Mouse (Mus musculus): ENCODE results near the gene Hhex.
A peak's percentile ranks its signal among the peaks of the same experiment; 100 is the strongest.

Gene Hhex

DNA sequence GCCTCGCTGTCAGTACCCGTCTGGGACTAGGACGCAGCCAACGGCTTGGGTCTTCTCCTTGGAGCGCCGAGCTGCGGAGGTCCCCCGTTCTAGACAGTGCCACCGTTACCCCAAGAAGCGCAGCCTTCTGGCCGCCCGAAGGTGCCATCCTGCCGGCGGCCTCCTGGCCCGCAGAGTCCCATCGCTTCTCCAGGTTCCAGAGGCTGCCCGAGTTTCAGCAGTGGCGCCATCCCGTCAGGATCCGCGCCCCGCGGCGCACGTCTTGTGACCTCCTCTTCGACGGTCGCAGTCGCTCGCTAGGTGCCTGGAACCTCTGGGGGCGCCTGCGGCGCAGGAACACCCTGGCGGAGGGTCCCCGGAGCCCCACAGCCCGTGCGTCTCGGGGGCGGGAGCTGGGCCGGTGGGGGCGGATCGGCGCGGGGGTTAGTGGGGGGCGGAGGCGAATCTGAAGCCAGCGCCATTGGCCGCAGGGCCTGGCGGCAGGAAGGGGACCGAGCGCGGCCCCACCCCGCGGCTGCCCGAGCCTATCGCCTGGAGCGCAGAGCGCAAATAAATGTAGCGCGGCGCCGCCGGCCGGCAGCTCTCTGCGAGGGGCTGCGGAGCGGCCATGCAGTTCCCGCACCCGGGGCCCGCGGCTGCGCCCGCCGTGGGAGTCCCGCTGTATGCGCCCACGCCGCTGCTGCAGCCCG, at the start of gene Hhex:
Hhex (plus strand) TSS at position 548 of the 689 bp plus-strand sequence.
- peak; percentile 67 for DNase-seq (ENCODE audit: extremely low spot score)

DNA sequence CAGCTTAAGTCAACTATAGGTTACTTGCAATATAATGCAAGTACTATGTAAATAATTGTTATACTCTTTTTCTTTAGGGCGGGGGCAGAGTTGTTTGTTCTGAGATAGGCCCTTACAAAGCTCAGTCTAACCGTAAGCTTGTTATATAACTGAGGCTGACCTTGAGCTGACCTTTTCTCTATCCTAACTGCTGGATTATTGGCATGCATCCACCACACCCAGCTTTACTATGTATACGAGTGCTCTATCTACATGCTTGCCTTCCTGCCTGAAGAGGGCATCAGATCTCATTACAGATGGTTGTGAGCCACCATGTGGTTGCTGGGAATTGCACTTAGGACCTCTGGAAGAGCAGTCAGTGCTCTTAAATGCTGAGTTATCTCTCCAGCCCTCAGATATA, 48.5 kb upstream of the Hhex start:
- DNase-seq (ENCODE audit: extremely low spot score) = no peak

DNA sequence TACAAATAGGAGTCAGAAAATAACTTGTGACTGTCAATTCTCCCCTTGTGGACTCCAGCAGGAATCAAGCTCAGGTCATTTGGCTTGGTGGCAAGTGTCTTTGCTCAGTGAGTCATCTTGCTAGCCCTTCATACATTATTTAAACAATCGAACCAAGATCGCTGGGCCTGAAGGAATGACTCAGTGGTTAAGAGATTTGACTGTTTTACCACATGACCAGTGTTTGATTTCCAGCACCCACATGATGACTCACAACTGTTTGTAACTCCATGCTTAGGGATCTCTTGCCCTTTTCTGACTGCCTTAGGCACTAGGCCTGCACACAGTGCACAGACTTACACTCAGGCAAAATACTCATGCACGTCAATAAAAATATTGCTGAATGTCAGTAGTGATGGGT, 42.7 kb upstream of the Hhex start:
- no peak for DNase-seq (ENCODE audit: extremely low spot score)

DNA sequence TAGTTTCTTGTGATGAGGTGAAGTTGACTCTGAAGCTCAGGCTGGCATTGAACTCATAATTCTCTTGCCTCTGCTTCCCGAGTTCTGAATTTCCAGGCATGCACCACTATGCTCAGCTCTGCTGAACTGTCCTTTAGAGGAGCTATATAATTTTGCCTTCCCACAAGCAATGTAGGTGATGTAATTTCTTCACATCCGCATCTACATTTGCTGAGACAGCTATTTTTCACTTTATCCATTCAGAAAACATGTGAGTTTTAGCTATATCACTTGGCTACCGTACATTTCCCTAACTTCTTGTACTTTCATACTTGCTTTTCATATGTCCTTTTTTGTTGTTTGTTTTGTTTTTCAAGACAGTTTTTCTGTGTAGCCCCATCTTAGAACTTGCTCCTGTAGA, 38.3 kb upstream of the Hhex start:
- DNase-seq (ENCODE audit: extremely low spot score) = no peak

DNA sequence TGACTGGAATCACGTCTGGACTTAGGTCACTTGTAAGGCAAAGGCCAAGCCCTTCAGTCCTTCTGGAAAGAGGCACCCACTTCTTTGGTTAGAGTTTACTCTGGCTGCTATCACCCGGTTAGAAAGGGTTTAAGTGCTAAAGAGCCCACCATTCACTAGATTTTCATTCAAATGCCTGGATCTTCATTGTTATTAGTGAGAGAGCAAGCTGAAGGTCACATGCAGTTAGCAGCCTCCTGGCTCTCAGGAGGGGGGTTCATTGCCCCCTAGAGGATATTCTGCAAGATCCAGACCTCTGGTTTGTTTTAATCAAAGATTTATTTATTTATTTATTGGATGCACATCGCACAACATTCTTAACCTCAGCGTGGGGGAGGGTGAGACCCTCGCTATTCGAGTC, 33.7 kb upstream of the Hhex start:
- DNase-seq (ENCODE audit: extremely low spot score) = no peak

DNA sequence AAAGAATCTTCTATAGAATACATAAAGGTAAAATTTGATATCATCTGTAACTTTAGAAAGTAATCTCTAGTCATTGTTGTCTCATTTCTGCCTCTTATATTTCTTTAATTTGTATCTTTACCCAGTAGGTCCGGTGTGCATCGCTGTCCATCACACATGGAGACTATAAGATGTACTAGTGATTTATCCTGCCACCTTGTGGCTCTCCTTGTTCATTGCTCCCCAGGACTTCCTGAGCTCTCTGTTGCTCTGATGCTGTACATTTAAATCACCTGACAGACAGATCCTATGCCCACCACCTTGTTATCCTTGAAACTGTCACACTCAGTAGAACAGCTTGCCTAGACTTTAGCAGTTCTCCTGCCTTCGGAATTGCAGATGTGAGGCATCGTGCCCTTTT, 16.3 kb upstream of the Hhex start:
- no peak for DNase-seq (ENCODE audit: extremely low spot score)

DNA sequence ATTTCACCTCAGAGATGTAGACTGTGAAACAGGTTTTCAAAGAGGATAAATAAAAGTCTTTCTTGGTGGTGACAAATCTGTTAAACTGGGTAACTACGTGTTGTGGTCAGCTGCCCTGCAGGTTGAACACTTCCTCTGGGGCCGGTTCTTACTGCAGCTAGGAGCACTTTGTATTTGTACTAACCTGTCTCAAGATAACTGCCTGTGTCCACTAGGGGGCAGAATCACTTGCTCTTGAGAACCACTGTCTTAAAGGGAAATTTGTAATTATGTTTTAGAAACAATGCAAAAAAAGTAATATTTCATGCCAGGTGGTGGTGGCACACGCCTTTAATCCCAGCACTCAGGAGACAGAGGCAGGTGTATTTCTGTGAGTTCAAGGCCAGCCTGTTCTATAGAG, 15.0 kb upstream of the Hhex start:
- peak; percentile 42 for DNase-seq (ENCODE audit: extremely low spot score)

DNA sequence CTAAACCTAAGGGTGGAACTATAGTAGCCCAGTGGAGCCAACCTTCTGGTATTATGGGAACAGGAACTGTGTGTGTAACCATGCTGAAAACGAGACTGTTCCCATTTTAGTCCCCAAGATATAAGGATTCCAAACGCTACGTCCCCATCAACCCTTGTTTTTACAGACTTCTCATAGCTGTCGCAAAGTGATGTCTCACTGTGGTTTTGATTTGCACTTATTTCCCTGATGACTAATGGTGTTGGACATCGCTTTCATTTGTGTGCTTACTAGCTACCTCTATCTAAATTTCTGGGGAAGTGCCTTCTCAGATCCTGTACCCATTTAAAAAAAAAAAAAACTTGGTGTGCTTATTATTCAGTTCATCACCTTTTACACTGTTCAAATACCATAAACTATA, 6.0 kb upstream of the Hhex start:
- no peak for DNase-seq (ENCODE audit: extremely low spot score)

DNA sequence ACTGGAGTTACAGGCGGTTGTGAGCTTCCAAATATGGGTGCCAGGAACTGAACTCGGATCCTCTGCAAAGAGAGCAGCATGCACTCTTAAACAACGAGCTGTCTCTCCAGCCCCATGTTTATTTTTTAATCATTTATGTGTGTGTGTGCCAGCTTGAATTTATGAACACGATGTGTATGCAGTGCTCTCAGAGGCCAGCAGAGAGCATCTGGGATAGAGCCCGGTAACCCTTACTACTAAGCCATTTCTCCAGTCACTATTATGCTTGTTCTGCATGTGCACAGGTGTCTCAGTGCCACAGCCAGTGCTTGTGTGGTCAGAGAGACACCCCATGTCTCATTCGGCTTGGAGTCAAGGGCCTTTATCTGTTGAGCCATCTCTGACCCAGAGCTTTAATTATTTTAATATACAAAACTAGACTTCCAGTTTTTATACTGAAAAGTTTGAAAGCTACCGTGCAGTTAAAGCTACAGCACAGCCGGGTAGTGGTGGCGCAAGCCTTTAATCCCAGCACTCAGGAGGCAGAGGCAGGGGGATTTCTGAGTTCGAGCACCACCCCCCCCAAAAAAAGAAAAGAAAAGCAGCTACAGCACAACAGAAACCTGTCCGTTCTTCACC, 3.4 kb upstream of the Hhex start:
- DNase-seq (ENCODE audit: extremely low spot score) = no peak

DNA sequence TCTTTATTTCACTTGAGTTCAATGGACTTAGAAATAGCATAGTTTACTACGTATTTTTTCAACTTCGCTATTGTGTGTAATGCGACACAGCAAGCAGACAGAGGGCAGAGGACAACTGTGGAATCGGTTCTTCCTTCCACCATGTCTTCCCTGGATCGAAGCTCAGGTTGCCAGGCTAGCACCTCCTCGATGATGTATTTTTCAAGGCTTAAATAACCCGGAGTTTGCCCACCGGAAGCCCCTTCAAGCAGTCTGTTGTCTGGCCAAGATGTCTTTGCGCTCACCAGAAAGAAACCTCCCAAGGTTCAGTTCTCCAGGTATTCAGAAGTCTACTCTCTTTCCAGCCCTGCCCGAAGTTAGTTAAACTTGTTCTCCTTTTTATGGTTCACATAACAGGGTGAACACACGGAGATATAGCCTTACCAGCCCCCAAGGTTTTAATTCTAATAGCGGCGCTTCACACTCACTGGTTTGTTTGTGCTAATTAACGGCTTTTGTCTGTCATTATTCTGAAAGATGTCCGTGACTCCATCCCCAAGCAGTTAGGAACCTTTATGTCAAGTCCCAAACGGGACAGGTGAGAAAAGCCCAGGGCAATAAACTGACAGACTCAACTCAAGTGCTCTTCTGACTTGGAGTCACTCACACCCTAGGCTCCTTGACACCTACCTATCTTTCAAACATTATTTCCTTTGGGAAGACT, 1.6 kb upstream of the Hhex start:
- peak; percentile 14 for DNase-seq (ENCODE audit: extremely low spot score)

DNA sequence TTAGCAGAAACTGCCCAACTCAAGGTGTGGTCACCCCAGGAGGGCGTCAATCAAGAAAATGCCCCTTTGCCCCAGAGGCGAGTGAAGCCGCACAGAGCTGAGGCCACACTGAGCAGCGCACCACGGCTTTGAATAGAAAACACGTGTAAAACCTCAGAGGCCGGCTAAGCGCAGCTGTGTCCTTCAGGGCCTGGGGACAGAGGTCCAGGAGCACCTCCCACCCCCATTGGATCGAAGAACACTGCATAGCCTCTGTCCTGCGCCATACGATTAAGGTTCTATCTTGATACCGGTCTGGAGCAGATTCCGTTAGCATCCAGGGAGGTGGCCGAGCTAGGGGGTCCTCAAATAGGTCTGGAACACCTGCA, 731 bp upstream of the Hhex start:
- peak; percentile 59 for DNase-seq (ENCODE audit: extremely low spot score)

DNA sequence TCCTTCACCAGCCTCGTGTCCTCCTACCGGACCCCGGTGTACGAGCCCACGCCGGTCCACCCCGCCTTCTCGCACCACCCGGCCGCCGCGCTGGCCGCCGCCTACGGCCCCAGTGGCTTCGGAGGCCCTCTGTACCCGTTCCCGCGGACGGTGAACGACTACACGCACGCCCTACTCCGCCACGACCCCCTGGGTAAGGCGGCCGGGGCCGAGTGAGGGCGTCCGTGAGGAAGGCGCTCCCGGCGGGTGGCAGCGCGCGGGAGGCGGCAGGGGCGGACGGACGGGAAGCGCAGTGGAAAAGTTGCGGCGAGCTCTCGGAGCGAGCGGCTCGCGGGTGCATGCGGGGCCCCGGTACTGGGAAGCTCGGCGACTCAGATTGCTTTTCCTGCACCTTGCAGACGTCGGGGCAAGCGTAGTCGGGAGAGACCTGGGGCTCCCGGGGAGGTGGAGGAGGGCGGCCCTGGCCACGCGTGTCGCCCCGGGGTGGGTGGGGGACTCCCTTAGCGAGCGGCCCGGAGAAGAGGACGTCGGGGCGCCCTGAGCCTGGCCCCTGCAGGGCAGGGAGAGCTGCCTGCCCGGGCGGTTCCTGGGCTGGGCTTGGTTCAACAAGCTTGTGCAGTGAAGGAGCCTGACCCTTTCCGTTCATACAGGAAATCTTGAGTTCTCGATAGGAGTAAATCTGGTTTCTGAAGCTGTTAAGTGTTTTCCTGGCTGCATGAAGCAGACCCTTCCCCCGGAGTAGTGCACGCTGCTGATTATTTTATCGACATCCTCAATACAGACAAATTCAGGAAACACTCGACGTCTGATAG, 637 bp downstream of the Hhex start:
- peak; percentile 63 for DNase-seq (ENCODE audit: extremely low spot score)

DNA sequence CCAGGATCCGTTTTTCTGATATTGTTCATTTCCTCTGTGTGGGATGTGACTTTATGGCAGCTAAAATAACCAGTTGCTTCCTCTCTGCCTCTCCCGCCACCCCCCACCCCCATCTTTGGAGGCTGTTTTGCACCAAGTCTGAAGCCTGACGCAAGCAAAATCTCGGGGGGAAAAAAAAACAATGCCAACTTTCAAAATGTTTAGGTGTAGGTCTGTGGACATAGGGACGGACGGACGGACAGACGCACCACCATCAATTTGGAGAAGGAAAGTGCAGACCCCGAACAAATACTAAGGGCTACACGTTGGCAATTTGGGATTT, 1.2 kb downstream of the Hhex start:
- DNase-seq (ENCODE audit: extremely low spot score) = no peak

DNA sequence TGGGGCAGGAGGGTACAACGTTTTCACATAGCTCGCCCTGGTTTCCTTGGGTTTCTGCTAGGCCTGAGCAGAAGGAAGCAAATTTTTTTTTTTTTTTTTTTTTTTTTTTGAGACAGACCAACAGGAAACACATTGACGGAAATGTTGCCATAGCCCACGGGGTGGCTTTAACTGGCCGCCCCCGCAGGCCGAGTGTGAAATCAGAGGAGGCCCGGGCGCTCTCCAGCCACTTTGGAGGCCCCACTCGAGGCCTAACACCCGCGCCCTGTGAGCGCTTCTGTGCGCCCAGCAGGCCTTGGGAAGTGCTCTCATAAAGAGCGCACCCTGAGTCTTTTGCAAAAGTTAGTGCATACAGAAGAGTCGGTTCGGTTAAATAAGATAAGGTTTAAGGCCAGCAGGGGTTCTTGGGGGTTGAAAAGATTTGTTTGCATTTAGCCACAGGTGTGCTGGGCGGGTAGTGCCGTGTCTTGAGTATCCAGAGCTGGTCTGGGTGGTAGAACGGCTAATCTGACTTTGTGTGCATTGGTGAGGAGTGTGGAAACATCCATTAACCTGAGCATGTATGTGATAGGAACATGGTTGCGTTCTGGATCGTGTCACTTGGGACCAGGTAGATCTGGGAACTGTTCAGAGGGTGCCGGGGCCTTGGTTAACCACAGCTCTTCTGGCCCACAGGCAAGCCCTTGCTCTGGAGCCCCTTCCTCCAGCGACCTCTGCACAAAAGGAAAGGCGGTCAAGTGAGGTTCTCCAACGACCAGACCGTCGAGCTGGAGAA, 2.1 kb downstream of the Hhex start:
- DNase-seq (ENCODE audit: extremely low spot score) = peak; percentile 37

DNA sequence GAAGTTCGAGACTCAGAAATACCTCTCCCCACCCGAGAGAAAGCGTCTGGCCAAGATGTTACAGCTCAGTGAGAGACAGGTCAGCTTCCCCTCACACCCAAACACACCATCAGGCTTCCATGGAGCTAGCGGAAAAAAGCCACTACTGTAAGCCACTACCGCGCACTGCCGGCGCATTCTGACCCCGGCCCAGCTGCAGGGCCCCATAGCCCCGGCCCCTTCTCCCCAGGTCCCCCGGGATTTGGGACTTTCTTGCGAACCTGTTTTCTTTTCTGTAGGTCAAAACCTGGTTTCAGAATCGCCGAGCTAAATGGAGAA, 2.6 kb downstream of the Hhex start:
- peak; percentile 21 for DNase-seq (ENCODE audit: extremely low spot score)

DNA sequence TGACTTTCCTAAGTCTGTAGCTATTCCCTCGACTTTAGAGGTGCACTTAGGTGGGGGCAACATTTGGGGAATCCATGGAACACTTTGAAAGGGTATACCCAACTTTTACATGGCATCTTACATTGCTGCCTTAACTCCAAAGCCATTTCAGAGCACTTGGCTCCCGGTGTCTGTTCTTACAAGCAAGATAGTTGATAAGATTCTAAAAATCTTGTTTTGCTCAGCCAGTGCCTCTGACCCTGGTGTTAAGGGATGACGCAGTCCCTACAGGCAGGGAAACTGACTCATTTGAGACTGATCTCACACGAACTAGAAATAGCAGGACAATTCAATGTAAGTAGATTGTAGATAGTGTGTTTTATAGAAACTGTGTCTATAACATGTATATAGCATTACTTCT, 5.6 kb downstream of the Hhex start:
- DNase-seq (ENCODE audit: extremely low spot score) = no peak

DNA sequence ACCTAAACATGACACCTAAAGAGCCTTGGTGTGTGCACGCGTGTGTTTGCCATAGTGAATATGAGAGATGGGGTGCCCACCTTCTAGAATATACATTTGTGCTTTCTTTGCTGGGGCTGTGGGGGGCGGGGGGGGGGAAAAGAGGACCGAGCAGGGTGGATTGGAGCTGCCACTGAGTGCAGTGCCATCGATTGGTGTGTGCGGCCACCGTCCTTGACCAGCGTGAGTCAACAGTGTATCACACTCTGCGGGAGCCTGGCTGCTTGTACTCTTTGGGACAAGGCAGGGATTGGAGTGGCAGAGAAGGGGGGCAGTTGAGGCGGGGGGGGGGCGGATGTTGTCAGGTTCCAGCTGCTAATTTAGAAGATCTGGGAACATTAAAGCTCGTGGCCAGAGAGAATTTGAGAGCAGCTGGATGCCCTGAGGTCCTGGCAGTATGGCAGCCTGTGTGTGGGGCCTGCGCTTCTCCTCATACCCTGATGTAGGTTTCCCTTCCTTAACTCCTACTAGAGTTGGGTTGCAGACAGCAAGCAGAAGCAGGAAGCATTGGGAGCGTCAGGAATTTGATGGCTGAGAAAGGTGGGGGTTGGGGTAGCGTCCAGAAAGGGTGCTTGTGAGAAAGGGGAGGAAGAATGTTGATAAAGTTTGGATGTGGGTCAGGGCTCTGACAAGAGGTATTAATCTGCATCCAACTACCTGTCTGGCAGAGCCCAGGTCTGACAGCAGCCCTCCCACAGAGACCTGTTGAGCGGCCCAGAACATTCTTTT, 6.3 kb downstream of the Hhex start:
- DNase-seq (ENCODE audit: extremely low spot score) = no peak

DNA sequence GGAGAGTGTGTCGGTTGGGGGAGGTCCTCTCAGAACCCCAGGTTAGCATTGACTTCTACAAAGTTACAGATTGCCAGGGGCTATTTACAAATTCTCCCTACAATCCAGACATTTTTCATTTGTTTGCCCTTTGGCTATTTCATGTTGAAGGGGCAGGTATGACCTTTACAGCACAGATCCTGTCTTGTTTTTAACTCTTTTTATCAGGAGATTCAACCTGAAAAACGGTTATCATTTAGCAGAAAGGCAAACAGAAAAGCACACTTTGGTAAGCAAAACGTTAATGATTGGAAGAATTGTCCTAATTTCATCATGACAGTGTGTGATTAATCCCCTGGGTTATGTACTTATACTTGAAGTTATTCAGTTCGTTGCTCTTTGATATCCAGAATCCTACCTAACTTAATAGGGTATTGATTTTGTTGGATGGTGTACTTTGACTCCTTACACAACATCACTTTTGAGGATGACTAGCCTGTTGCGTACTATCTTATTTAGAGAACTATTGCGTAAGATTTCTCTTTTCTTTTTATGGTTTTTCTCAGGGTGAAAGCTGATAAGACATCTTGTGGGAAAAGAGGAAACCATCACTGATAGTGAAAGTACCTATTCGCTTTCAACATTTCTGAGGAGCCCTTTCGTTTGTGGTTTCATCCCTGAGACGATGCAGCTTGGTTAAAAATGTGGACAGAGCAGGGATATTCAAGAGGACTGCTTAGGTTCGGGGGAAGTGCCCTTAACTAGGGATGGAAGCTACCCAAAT, 8.1 kb downstream of the Hhex start:
- DNase-seq (ENCODE audit: extremely low spot score) = no peak

DNA sequence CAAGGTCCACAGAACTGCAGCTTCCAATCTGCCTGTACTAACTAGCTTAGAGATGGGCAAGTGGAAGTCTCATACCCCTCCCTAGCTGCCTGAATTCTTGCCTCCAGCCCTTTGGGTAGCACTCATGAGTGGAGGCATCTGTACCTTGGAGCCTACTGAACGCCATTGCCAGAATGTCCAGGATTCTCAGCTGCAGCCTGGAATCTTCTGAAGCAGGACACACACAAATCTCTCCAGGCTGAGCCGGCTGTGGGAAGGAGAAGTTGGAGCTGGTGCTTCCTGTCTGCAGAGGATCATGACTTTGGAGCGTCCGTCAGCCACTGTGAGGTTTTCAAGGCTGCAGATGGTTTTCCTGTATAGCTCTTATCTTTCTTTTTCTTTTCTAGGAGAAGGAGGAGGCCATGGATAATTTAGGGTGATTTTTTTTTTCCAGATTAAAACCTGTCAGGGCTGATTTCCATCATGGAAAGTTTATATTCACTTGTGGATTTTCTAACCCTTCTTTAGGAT, 9.1 kb downstream of the Hhex start:
- DNase-seq (ENCODE audit: extremely low spot score) = no peak

DNA sequence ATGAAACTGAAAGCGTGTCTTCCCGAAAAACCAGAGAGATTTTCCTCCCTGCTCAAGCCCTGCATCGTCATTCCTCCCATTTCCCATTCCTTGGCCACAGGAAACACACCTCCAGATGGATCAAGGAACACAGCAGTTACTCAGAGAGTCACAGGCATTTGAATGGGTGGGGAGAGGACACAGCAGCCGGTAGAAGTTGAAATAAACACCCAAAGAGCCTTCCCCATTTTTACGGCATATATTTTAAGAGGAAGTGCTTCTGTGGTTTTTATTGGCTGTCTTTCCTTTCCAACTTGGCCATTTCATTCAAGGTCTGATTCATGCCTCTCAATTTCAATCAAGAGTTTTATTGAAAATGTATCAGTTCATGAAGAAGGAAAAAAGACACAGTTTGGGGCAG, 13.6 kb downstream of the Hhex start:
- DNase-seq (ENCODE audit: extremely low spot score) = no peak
